Mouse (Mus musculus): ENCODE results near the gene Zfp691.

- no peak for TF ChIP-seq MYOD1 (IDR thresholded peaks at IDR 0.05; ENCODE audit: control insufficient read depth in 1 of 3, insufficient read length in 2 of 3, low read depth in 2 of 3)
- TF ChIP-seq E2F4 (IDR thresholded peaks at IDR 0.05; ENCODE audit: insufficient read depth): no peak
These were observed 27.2 kb downstream of the Zfp691 start for GRCm38 (mm10) chr4:119146816-119147215.
